Mouse (Mus musculus): ENCODE results near the gene Eps8l3. TPM values are rescaled to one million over a fixed set of nuclear protein-coding genes. Genes with fewer than 3 reads are reported as not detected.
"Not testable (repeated sequence)": the region's sequence is repeated elsewhere in the genome, so short reads cannot be mapped to it uniquely, and the experiment has no call there.

Gene Eps8l3
- polyA plus RNA-seq, 1 experiment from 2014 or later: not detected

DNA sequence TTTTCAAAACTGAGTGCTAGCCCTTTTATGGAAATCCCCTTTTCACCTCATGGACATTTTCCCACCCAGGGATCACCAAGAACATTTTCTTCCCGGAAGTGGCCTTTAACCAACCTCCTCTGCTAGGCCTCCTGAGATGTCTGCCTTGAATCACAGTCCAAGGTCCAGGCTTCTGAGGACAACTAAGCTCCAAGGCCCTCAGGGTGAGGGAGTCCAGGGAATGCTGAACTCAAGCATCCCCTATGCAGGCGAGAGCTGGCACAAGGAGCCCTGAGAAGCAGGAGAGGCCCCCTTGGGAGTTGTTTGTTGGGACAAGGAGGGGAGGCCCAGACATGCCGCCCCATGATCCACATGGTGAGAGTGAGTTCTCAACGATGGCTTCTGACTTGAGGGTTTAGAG is 7.1 kb upstream of the Eps8l3 start:
- no peak for ATAC-seq (ENCODE audit: low read depth)
- Histone ChIP-seq H3K27ac (no peak overlapping the region), H3K9ac (no peak overlapping the region), H3K4me2 (no peak overlapping the region), H3K9me3 (replicated peaks) (no peaks in the 10 kb centered on the region), H3K27me3 (no peaks in the 10 kb centered on the region), H3K4me3 (replicated peaks) (no peak overlapping the region), H3K36me3 (no peaks in the 10 kb centered on the region), H3K4me1 (replicated peaks) (peaks cover 11% of the 10 kb centered on the region)
- no peak for DNase-seq
- WGBS (ENCODE audit: insufficient replicate concordance): 59% methylated on average over 4 of the region's 4 CpGs

DNA sequence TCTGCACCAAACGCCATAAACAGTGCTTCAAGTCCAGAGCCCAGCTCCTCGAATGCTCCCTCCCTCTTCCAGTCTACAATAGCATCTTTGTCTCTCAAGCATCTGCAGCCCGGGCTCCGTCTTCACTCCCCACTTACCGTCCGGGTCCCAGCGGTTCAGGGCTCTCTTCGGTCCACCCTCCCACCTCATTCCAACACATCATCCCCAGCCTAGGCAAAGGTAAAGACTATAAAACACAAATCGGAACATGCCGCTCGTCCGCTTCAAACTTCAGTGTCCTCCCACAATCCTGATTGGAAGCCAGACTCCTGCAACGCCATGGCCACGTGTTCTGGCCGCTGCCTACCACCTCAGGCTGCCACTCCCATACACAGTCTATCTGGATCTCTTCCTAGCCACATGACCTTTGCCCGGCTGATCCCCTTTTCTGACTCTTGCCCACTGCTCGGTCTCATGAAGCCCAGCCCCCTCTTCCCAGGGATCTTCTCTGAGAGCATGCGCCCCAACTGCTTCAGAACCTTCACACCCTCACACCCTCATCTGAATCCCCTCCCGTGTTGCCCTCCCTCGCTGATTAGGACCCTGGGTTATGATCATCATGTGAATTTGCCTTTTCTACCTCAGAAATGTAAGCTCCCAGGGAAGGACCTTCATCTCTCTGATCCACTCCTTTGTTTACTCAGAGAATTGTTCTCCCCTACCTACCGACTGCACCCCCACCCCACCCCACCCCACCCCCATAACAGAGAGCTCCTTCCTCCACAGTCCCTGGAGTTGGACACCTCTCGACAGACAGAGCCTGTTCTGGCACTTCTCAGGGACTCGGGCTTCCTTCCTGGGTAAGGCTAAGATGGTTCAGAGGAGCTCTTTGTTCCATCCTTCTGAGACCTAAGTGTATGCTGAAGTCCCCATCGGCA is 3.4 kb upstream of the Eps8l3 start:
- ATAC-seq (ENCODE audit: low read depth): no peak
- H3K4me2 ChIP-seq: no peak overlapping the region
- no peak overlapping the region for H3K9ac ChIP-seq
- no peaks in the 10 kb centered on the region for H3K9me3 ChIP-seq (replicated peaks)
- no peaks in the 10 kb centered on the region for H3K27me3 ChIP-seq
- H3K4me1 ChIP-seq (replicated peaks): no peaks in the 10 kb centered on the region
- DNase-seq: no peak
- H3K27ac ChIP-seq: no peak overlapping the region
- WGBS (ENCODE audit: insufficient replicate concordance): 71% methylated on average over 24 of the region's 24 CpGs
- H3K4me3 ChIP-seq (replicated peaks): no peak overlapping the region
- H3K36me3 ChIP-seq: no peaks in the 10 kb centered on the region

DNA sequence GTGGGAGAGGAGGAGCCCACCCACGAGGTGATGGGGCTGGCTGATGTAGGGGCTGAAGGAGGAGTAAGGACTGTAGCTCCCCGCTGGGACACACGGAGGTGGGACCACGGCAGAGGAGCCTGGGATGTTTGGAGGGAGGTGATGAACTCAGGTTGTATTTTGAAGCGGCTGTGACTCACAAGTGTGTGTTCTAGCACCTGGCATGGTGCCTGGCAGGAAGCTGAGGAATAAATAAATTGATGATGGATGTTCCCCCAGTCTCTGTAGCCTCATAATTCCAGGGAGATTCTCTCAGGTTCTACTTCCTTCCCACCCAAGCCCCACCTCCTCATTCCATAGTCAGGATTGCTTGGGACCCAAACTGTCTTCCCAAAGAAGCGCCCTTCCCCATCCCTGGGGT is 1.8 kb upstream of the Eps8l3 start:
- no peak overlapping the region for H3K27ac ChIP-seq
- no peak overlapping the region for H3K9ac ChIP-seq
- no peak overlapping the region for H3K4me2 ChIP-seq
- no peaks in the 10 kb centered on the region for H3K36me3 ChIP-seq
- ATAC-seq (ENCODE audit: low read depth): no peak
- DNase-seq: no peak
- no peaks in the 10 kb centered on the region for H3K27me3 ChIP-seq
- H3K4me3 ChIP-seq (replicated peaks): no peak overlapping the region
- no peaks in the 10 kb centered on the region for H3K9me3 ChIP-seq (replicated peaks)
- no peaks in the 10 kb centered on the region for H3K4me1 ChIP-seq (replicated peaks)
- WGBS (ENCODE audit: insufficient replicate concordance): 59% methylated on average over 6 of the region's 6 CpGs

DNA sequence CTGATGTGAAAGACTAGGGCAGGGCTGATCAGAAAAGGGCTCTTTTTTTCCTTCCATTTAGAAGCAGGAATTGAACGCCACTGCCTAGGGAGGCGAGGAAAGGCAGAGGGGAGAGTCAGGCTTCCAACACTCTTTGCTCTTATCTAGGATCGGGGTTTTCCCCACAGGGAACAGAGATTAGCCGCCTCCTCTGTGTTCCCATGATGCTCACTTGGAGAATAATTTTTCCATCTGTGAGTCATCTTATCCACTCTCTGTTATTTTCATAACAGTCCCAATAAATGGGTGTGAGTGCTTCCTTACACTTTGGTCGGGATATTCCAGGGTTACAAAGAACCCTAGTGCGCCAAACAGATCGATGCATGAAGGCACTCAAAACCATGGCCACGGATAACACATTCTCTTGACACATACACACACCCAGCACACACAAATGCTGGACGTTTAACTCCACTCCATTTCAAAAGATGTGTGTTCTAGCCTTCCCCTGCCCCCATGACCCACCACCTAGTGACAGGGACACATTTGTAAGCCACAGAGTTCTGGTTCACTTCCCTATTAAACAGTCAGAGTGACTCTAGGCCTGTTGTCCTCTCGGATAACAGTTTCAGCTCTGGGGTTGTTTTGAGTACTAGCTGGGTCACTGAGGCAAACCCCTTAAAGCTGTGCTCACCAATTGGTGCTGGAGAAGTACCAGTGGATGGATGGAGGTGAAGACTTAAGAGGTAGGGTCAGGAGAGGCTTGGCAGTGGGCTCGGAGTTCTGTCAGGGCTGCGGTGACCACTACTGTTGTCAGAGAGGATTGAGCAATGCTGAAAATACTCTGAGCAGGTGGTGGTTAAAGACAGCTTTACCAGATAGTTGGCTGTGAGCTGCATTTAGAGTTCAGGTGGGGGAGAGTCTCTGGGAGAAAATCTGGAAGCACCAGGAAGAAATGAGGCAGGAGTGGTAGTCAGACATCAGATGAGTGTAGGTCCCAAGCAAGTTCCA is 1.0 kb downstream of the Eps8l3 start:
- Histone ChIP-seq H3K9me3 (replicated peaks) (no peaks in the 10 kb centered on the region), H3K36me3 (no peaks in the 10 kb centered on the region), H3K4me1 (replicated peaks) (no peaks in the 10 kb centered on the region), H3K27me3 (no peaks in the 10 kb centered on the region), H3K9ac (no peak overlapping the region), H3K27ac (no peak overlapping the region), H3K4me2 (no peak overlapping the region), H3K4me3 (replicated peaks) (no peak overlapping the region)
- ATAC-seq (ENCODE audit: low read depth) (no peak), DNase-seq (no peak)
- 59% methylated on average over 12 of the region's 12 CpGs for WGBS (ENCODE audit: insufficient replicate concordance)

DNA sequence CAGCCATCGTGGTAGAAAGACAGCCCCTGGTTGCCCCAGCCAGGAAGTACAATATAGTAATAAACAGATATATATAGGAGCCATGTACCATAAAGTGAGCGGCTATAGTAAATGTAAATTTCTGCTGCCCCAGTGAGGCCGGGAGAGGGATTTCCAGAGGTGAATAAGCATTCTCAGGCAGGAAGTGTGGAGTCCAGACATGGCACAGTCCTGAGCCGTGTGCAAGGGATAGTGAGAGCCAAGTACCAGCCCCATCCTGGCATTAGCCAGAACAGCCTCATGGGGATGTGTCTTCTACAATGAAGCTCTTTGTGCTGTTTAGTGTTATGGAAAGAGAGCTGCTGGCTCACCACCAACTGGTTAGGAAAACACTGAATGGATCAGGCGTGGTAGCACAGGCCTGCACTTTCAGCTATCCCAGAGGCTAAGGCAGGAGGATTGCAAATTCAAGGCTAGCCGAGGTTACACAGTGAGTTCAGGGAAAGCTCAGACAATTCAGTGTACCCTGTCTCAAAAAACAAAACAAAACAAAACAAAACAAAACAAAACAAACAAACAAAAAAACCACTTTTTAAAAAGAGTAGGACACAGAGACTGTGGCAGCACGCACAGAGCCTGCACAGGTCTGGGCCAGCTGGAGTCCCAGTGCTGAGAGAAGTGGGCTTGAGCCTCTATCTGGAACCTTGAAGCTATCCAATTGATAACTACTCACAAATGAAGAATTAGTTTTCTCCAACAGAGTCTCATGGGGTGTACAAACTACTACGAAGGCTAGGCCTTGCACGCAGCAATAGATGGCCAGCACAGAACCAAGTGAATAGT is 10.9 kb downstream of the Eps8l3 start:
- Histone ChIP-seq H3K4me1 (replicated peaks) (no peaks in the 10 kb centered on the region), H3K9me3 (replicated peaks) (no peaks in the 10 kb centered on the region), H3K27ac (no peak overlapping the region), H3K4me2 (no peak overlapping the region), H3K27me3 (no peaks in the 10 kb centered on the region), H3K9ac (no peak overlapping the region), H3K36me3 (no peaks in the 10 kb centered on the region), H3K4me3 (replicated peaks) (no peak overlapping the region)
- WGBS (ENCODE audit: insufficient replicate concordance): 76% methylated on average over 9 of the region's 9 CpGs
- DNase-seq: no peak
- ATAC-seq (ENCODE audit: low read depth): no peak

DNA sequence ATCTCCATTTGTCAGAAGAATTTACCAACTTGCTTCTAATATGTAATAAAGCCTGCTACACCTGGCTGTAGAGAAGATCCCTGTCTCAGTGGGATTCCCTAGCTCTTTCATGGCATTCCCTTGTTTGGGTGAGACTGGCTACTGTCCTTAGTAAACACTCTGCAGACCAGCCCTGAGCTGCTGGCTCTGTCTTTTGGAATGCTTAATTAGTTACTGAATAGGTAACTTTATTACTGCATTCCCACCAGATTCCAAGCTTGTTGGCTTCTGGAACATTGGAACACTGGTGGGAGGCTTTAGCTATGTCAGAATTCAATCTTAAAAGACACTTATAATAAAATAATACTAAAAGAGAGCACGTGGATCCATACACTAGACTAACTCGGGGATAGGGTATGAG is 12.2 kb downstream of the Eps8l3 start:
- H3K4me3 ChIP-seq (replicated peaks); H3K4me2 ChIP-seq; DNase-seq; ATAC-seq (ENCODE audit: low read depth); H3K36me3 ChIP-seq; H3K27ac ChIP-seq; H3K9ac ChIP-seq; H3K9me3 ChIP-seq (replicated peaks); H3K27me3 ChIP-seq; H3K4me1 ChIP-seq (replicated peaks): not testable (repeated sequence)
- 64% methylated on average over 2 of the region's 2 CpGs for WGBS (ENCODE audit: insufficient replicate concordance)

DNA sequence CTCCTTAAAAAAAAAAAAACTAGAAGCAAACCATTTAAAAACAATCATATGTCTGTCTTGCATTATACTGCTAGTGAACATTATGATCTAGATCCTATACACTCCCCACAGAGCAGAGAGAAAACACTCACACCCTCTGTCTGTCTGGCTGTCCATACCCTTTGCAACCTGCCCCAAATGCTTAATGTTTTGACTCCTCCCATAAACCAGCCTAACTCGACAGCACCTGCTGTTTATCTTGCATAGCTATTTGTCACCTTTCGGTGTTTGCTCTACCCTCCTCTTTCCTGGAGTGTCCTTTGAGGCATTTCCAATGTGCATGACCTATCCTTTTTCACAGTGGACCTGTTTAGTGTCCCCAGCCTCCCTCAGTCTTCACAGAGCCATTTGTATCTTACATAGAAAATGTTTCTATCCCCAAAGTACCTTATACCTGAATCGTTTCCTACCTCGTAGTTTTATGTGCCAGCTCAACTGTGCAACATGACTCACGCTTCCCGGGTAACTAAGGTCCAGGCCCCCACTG is 18.2 kb downstream of the Eps8l3 start:
- Histone ChIP-seq H3K27me3 (no peaks in the 10 kb centered on the region), H3K4me3 (replicated peaks) (peak overlapping the region; percentile 73), H3K27ac (peak overlapping the region; percentile 88), H3K9ac (peak overlapping the region; percentile 83), H3K4me1 (replicated peaks) (peaks cover 24% of the 10 kb centered on the region), H3K9me3 (replicated peaks) (no peaks in the 10 kb centered on the region), H3K36me3 (peaks cover 17% of the 10 kb centered on the region), H3K4me2 (peak overlapping the region; percentile 91)
- ATAC-seq (ENCODE audit: low read depth) (peak; percentile 53), DNase-seq (peak; percentile 12)
- WGBS (ENCODE audit: insufficient replicate concordance): 6% methylated on average over 6 of the region's 6 CpGs

DNA sequence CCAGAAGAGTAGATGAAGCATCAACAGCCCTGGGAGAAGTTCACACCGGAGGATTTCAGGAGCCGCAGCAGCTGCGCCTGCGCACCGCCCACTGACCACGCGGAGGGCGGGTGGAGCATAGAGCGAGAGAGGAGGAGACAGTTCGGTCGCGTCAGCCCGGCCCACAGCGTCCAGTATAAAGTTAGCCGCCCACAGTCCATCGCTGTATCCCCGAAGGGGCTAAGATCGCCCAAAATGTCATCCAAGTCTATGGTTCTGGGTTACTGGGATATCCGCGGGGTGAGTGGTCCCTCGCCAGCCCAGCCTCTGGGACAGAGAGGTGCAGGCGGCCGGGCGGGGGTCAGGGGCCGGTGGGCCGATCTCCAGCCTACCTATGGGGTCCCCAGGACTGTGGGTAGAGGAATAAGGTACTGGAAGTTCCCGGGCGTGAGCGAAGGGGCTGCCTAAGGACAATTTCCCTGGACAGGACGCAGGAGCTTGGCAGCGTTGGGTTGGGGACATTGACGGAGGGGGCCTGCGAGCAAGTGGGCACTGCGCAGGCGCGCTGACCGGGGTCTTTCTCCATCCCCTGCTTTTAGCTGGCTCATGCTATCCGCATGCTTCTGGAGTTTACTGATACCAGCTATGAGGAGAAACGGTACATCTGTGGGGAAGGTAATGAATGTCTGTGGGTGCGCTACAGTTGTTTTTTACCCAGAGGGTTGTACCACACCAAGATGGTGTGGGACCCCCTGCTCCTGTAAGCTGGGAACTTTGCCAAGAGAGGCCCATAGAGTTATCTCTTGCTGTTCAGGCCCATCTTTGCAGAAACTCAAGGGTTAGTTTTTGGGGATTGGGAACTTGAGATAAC is 18.9 kb downstream of the Eps8l3 start, which contains the start of gene Gstm5:
TSS of gene Gstm5 (plus strand) at position 102 of the 850 bp plus-strand sequence.
- WGBS (ENCODE audit: insufficient replicate concordance): 5% methylated on average over 40 of the region's 40 CpGs
- peak; percentile 82 for DNase-seq
- Histone ChIP-seq H3K9ac (peak within 1 kb of the TSS; percentile 83), H3K4me2 (peak within 1 kb of the TSS; percentile 91), H3K4me3 (replicated peaks) (peak within 1 kb of the TSS; percentile 73), H3K27me3 (no peaks in the 10 kb centered on the region), H3K36me3 (peaks cover 17% of the 10 kb centered on the region), H3K9me3 (replicated peaks) (no peaks in the 10 kb centered on the region), H3K4me1 (replicated peaks) (peaks cover 24% of the 10 kb centered on the region), H3K27ac (peak within 1 kb of the TSS; percentile 88)
- peak; percentile 92 for ATAC-seq (ENCODE audit: low read depth)

DNA sequence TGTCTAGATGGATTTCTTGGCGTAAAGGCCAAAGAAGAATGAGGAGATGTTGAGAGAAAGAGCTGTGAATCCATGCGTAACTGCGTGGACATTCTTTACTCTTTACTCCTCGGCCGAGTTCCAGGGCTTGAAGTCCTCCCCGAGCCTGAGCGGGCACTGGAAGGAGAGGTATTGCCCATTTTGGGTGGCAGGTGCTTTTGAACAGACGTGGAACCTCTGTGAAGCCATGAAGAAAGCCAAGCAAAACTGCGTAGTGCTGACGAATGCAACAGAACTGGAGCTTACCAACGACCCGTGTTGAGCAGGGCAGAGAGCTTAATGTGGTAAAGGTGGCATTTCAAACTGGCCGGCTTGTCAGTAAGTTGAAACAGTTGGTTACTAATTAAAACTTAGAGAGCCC is 21.7 kb downstream of the Eps8l3 start:
- no peak for DNase-seq
- Histone ChIP-seq H3K9ac (no peak overlapping the region), H3K4me3 (replicated peaks) (no peak overlapping the region), H3K4me1 (replicated peaks) (peaks cover 24% of the 10 kb centered on the region), H3K9me3 (replicated peaks) (no peaks in the 10 kb centered on the region), H3K4me2 (no peak overlapping the region), H3K27me3 (no peaks in the 10 kb centered on the region), H3K27ac (no peak overlapping the region), H3K36me3 (peaks cover 17% of the 10 kb centered on the region)
- ATAC-seq (ENCODE audit: low read depth): no peak
- WGBS (ENCODE audit: insufficient replicate concordance): 87% methylated on average over 13 of the region's 13 CpGs

Data from liver, embryonic 13.5 days (tissue).